Mouse (Mus musculus) retina, postnatal 7 days (tissue): ENCODE measurements around the gene a.
A peak's percentile ranks its signal among the peaks of the same experiment; 100 is the strongest.
"Not testable (repeated sequence)": the region's sequence is repeated elsewhere in the genome, so short reads cannot be mapped to it uniquely, and the experiment has no call there.

Experiments used
- DNase-seq: peaks from one replicate; pipeline ENCODE4 v3.0.0-alpha.2; 2012; ENCODE audit warnings: low read depth, low spot score

Gene a

DNA sequence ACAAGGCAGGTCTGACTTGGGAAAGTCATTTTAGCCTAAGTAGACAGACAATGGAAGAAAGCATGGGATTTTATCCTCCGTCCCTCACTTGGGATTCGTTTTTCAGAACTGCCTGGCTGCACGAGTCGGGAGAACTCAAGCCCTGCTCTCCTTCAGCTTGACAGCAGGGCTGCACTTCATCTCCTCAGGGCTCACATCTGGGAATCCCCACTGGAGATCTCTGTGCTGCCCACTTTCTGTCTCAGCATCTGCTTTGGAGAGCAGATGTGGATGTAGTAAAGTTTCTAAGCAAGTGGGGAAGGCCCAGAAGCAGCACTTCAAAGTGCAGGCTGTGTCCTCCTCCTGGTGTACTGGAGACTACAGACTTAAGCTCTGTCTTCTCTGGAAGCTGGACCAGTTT is 130.9 kb downstream of the a start:
- not testable (repeated sequence) for DNase-seq

DNA sequence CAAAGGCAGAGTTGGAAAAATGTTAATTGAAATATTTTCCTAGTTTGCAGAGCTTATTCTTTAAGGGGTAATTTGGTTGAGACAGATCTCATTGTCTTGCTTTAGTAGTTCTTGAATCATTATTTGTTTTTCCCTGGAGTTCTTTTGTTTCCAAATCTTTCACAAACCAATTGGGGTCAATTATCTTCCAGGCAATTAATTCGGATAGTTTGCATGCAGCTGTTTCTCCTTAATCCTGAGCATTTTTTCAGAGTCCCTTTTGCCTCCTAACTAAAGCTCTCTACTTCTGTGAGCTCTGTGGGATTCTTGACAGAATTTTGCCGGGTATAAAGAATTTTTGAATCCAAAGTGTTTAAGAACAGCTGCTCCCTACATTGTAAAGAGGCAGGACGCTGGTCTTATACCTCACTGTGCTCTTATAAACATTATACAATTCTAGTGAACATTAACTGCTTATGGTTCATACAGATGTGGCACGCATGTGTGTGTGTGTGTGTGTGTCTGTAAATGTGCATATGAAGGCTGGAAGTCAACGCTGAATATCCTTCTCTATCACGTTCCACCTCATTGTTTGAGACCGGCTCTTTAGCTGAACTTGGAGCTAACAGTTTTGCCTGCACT is 134.3 kb downstream of the a start:
- DNase-seq = peak; percentile 28

DNA sequence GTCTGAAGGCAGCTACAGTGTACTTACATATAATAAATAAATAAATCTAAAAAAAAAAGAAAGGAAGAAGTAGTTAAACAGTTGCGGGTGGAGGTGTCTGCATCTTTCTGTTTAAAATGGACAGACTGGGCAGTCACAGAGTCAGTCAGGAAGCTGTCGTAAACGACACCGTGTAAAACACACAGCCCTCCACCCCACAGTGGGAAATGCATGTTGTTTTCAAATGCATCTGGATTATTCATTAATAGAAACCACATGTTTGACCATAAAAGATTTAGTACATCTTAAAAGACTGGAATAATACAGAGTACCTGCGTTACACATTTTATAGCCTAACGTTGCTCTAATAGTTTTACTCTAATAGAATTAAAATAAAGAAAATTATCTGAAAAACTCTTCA is 135.6 kb downstream of the a start:
- no peak for DNase-seq

DNA sequence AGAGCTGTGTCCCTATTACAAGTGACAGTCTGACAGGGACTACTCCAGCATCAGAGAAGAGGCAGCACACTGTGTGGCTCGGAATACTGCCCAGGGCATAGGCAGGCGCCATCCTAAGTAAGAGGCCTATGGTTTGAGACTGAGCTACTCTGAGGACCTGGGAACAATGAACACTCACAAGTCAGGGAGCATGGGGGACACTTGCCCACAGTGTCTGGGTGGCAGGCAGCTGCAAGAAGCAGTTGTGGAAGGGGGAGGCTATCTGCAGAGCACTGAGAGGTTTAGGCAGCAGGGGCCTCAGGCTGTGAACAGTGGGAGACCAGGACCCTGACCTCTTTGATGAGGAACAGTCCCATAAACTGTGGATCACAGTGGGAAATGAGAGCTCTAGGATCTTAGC is 137.1 kb downstream of the a start:
- no peak for DNase-seq

DNA sequence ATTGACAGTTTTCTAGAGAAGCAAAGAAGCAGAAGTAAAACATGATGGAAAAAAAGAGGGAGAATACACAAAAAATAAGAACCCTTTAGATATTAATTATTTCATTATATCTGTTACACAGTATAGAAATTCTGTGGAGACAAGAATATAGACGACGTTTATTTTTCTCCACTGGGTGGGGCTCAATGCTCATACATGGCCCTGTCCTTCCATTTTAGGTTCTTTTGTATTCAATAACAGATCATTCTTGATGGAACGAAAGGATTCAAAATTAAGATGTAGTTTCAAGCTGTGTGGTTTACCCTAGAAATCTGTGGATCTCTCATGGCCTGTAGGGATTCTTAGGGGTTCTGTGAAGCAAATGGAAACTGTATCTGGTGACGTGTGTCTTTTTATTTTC is 142.7 kb downstream of the a start:
- DNase-seq = no peak

DNA sequence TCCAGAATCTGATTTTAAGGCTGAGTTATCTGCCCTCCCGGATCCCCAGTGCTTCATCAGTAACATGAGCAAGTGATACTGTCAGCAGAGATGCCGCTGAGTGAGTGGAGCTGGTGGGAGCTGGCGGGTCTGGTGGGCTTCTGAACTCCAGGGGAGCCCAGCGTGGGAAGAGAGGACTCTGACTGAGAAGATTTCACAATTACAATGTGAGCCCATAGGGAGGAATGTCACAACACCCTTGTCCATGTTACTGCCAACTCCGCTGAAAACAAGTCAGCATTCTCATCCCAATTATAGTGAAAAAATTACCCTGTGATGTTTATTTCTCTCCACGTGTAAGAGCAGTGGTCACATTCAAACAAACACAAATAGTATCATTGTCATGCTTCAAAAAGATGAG is 144.9 kb downstream of the a start:
- DNase-seq = no peak

DNA sequence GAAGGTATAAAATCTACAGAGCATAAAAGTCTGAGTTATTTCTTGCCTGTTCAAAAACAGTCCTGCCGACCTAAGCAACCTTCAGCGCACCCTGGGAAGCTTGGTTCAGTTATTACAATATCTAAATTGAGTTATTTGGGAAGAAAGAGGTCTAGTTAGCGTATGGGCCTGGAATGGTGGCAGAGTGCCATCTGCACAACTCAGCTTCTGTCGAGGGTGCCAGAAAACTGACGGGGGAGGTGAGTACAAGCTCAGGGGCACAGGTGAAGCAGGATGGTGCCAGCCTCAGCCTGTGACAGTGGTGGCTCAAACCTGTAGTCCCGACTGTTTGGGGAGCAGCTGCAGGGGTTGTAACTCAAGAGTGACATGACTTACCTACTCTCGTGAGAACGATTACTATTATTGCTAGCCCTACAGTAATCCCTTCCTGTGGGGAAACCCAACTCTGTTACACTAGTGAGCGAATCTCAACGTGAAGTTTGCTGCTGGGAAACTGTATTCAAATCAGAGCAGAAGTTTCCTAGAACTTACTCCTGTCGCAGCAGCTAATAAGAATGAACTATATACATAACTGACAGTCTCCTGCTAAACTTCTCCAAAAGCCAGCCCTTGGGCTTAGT is 145.4 kb downstream of the a start:
- no peak for DNase-seq

DNA sequence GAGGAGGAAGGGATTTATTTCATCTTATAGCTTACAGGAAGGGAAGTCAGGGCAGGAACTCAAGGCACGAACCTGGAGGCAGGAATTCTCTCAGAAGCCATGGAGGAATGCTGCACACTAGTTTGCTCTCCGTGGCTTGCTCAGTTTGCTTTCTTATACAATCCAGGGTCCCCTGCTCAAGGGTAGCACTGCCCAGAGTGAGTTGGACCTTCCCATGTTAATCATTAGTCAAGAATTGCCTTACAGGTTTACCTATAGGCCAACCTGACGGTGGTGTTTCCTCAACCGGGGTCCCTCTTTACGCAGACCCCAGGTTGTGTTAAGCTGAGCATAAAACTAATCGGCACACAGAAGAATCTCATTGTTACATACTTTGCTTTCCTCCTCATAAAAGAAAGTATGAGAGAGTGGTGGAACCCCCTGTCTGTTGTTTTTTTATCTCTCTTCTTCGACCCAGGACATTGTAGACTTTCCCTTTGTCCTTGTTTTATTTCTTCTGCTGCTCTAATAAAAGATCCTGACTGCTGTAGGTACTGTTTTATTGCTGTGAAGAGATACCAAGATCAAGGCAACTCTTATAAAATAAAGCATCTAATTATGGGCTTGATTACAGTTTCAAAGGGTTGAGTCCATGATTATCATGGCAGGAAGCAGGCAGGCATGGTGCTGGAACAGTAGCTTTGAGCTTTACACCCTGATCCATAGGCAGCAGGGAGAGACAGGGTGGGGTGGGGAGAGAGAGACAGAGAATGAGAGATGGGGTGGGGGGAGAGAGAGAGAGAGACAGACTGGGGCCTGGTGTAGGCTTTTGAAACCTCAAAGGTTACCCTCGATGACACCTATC is 146.6 kb downstream of the a start:
- no peak for DNase-seq

DNA sequence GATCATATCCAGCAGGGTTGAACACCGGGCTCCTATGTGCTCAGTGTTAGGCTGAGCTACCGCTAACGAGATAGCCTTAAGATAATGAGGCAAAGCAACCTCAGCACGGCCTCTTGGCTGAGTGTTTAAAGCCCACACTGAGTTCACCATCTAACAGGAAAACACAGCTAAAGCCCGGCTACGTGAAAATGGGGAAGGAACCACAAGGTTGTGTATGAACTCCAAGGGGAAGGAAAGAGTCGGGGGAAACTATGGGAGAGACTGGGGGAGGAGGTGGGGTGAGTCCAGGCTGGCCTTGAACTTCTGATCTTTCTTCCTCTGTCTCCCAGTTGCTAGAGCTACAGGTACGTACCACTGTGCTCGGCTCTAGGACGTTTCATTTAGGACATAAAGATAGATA is 150.8 kb downstream of the a start:
- DNase-seq = no peak

DNA sequence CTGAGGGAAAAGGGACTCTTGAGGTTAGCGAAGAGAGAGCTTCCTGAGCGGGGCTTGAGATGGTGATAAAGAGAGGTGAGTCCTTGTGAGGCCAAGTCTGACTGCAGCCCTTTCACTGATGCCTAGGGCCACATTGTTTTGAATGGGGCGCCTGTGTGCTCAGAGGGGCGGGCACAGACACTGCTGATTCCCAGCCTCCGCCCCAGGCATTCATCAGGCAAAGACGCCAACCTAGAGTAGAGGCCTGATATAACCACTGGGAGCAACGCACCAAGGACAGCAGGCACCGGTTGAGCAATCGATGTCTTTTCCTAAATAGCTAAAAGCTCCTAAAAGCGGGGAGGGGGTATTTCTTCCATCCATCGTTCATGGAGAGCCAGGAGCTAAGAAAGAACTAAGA is 151.3 kb downstream of the a start:
- no peak for DNase-seq

DNA sequence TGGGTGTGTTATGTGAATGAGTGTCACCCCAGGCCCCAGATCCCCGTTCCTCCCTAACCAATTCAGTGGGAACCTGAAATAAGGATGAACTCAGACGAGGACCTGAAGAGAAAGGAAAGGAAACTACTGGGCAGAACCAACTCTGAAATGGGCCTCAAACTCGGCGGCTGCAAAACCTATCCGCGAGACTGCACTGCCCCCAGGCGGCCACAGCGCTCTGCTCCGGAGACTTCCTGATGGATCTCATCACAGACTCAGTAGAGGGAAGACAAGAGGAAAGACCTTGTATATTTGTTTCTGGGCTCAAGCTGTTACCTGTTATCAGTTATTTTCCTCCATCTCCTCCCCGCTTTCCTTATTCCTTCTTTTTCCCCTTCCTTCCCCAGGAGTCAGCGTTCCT is 151.9 kb downstream of the a start:
- peak; percentile 43 for DNase-seq

DNA sequence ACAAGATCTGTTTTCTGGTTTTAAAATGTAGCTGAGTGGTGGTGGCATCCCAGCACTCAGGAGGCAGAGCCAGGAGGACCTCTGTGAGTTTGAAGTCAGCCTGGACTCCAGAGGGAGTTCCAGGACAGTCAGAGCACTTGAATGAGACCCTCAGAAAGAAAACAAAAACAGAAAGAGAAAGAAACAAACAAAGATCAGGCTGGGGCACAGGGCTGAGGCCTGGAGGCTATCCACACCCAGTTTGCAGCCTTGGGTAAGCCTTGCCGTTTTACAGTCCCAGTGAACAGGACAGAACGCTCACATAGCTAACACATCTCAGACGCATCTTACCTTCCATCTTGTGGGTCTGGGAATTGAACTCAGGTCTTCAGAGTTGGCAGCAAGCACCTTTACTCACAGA is 155.7 kb downstream of the a start:
- no peak for DNase-seq

DNA sequence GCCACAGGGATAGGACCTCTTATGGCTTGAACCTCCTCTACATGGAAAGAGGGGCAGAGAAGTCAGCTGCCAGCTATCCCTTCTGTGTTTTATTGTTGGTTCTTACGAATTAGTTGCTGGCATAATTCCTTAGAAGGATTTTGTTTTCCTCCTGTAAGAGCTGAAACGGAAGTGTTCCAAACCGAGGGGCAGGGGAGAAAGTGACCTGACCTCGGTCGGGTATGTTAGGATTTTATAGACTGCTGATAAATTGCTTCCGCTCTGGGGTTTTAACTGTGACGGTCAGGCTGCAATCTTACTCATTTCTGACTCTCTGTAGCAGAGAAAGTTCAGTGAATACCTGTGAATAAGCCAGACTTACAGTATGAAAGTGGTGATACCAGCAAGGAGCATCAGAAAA is 158.2 kb downstream of the a start:
- DNase-seq = no peak

DNA sequence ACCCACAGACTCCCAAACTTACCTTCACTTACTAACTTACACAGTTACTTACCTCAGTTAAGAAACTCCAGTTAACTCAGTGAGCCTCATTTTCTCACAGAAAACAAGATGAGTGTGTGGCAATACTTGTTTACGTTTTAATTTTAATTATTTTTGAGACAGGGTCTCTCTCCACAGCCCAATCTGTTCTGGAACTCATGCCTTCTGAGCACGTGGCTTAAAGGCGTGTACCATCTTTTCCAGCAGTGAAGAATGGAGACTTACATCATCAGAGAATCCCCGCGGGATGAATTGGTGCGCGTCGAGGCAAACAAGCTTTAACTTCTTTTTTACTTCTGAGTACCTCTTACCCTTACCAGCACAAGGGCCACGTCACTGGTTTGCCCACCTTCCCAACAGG is 158.7 kb downstream of the a start:
- DNase-seq = no peak

DNA sequence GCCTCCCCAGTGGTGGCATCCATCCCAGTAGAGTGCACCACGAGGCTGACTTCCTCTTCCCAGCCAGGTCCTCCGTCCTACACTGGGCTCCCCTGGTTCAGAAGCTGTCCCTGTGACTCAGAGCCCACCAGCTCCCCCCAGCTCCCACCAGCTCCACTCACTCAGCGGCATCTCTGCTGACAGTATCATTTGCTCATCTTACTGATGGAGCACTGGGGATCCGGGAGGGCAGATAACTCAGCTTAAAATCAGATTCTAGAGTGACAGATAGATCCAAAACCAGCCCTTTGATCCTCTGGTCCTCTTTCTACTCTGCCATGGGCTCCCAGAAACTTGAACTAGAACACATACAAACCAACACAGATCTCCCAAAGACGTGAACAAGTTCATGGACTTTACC is 159.4 kb downstream of the a start:
- no peak for DNase-seq

DNA sequence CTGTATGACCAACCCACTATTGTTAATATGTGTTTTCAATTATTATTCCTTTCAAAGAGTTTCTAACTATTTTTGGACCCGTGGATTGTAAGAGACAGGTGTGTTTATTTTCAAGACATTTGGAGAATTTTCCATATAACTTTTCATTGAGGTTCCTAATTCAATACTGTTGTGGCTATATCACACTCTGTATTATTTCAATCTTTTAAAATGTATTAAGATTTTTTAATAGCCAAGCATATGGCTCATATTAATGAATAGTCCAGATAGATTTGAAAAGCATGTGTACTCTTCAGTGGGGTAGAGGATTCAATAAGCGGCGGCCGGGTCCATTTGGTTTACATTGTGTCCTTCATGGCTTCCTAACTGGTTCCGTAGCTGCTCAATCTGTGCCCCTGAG is 168.3 kb downstream of the a start:
- DNase-seq = no peak

DNA sequence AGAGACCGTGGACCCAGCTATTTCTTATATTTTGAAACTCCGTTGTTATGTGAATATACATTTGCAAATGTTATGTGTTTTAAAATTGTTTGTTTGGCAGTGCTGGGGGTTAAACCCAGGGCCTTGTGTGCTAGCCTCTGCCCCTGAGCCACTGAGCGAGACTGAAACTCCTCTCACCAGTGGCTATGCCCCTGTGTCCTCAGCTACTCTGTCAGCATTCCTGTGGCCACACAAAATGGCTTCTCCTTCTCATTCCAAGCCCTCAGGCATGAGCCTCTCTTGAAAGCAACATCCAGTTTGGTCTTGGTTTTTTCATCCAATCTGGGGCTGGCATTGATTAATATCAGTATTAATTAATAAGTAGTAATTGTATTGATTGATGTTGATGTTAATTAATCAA is 168.7 kb downstream of the a start:
- DNase-seq = no peak

DNA sequence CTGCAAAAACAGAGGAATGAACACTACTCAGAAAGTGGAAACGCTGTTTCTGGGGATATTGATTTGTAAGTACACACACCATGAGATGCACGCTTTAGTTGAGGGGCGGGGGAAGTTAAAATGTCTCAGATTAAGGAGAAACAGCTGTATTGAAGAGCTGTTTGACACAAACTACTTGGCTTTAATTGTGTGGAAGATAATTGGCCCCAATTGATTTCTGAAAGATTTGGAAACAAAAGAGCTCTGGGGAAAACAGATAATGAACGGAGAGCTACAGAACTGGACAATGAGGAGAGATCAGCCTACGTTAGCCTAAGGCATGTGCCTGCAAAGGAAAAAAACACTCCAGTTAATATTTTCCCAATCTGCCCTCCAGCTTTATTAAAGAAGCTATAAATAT is 172.0 kb downstream of the a start:
- no peak for DNase-seq

DNA sequence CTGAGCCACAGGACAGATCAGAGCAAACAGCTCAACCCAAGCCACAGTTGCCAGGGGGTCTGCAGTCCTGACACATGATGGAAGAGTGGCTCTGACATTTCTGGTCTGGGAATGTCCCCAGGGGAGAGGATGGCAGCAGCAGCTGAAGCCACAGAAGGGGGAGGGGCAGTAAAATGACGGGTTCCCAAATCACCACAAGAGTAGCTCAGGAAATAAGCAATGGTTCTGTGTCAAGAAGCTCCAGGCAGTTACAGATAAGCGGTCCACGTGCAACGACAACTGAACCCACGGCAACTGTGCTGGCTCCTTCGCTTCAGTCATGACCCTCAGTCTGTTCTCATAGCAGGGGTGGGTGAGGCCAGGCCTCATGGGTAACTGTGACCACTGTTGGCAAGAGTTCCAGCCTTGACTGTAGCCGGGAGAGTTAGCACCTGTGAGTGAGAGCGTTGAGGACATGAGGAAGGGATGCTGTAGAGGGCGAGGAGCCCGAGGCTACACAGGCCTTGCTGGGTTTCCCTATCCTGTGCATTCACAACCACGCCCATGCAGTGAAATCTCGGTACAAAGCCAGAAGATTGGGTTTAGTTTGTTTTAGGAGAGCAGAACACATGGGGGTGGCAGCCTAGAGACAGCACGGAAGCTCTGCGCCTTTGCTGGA is 178.7 kb downstream of the a start:
- not testable (repeated sequence) for DNase-seq

DNA sequence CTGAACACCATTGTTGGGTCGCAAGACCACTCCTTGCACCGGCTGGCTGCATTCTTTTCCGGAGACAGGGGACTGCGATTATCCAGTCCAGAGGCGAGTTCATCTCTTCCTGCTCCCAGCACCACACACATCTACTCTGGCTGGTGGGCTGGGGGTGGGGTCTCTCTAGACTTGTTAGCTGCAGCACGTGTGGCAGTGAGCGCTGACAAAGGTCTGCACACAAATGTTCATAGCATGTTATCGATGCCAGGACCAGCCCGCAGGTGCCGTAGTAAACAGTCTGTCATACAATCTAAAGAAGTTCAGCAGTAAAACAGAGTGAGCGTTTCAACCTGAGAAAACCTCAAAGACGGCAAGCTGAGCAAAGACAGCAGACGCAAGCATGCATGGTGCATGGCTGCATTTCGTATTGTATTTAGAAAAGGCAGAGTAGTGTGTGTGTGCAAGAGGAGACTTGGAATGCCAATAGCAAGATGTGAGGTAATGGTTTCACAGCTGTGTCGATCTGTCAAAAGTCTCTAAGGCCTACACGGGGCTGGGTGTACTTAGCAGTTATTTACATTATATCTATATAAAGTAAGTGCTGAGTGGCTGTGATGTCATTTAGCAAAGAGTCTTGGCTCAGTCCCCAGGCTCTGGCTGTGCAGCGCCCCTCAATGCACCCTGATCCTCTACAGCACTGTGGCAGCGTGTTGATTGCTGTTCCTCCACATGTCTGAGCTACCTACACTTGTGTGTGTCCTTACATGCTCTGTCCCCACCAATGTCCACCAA is 180.9 kb downstream of the a start:
- no peak for DNase-seq

DNA sequence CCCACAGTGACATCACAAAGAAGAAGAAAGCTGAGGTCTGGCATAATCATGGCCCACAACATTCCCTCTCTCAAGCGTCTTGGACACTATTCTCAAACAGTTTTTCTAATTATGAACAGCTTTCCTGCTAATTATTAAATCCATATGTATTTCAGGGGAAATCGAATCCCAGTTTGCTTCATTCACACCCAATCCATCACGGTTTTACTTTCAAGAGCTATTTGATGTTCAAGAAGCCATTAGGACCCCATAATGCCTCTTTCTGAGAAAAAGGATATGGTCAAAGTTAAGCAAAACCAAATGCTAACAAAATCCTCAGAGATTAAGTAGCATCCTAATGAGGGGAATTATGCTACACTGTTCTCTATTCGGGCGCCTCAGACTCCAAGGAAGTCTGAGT is 181.8 kb downstream of the a start:
- DNase-seq = no peak

DNA sequence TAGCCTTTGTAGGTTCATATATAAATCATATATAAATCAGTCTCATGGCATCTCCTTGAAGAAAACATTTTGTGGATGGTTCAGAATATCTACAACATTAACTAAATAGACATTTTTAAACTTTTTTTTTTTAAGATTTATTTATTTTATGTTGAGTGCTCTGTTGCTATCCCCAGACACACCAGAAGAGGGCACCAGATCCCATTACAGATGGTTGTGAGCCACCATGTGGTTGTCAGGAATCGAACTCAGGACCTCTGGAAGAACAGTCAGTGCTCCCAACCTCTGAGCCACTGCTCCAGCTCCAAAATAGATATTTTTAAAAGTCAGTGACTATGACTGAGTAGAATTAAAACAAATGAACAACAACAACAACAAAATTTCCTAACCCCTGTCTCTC is 195.4 kb downstream of the a start:
- no peak for DNase-seq
